Mouse (Mus musculus): Measurements from ENCODE around the gene Zfp951.
"Not testable (repeated sequence)": the region's sequence is repeated elsewhere in the genome, so short reads cannot be mapped to it uniquely, and the experiment has no call there.

Gene Zfp951

DNA sequence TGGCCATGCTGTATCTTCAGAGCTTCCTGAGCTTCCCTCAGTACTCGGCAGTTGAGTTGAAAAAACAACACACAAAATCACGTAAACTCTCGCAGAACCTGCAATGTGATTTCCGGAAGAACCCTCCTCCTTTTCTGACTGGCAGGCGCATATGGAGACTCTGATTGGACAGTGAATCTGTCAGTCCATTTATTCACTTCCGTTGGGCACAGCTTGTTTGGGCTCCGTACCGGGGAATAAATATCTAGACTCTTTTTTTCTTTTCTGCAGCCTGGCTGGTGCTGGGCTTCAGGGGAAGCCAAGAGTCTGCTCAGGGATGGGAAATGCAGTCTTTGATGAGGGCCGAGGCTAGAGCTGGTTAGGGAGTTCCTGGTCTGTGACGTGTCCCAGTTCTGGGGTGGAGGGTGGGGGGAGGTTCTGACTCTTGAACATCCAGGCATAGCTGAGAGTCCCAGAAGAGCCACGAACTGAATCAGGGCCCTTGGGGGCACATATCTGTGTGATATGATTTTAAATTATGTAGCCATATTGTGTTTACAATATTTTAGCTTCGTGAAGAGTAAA, at the start of gene Zfp951:
Zfp951 (minus strand) TSS at position 109 of the 564 bp plus-strand sequence.
- not testable (repeated sequence) for H3K27me3 ChIP-seq (ENCODE audit: control insufficient read depth, insufficient read depth, low read length, poor library complexity, severe bottlenecking); H3K36me3 ChIP-seq (ENCODE audit: control insufficient read depth, insufficient read depth, low read length, poor library complexity, severe bottlenecking)
- peak; percentile 80 for DNase-seq (ENCODE audit: low read depth, low spot score)

DNA sequence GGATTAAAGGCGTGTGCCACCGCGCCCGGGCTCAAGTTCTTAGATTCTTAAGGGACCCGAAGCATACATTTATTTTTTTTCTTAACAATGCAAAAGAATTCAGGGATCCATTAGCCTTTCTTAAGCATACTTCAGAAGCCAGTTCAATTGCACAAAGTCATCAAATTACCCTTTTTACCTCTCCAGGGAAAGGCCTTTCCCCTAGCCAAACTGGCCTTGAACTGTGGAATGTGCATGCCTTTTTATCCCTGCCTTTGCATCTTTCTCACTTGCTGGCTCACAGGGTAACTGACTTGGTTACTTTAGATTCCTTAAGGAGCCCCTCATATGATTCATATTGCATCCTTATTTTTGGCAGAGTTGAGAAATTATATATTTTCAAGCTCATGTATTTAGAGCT, 46.7 kb upstream of the Zfp951 start:
- not testable (repeated sequence) for H3K36me3 ChIP-seq (ENCODE audit: control insufficient read depth, insufficient read depth, low read length, poor library complexity, severe bottlenecking); DNase-seq (ENCODE audit: low read depth, low spot score); H3K27me3 ChIP-seq (ENCODE audit: control insufficient read depth, insufficient read depth, low read length, poor library complexity, severe bottlenecking)

DNA sequence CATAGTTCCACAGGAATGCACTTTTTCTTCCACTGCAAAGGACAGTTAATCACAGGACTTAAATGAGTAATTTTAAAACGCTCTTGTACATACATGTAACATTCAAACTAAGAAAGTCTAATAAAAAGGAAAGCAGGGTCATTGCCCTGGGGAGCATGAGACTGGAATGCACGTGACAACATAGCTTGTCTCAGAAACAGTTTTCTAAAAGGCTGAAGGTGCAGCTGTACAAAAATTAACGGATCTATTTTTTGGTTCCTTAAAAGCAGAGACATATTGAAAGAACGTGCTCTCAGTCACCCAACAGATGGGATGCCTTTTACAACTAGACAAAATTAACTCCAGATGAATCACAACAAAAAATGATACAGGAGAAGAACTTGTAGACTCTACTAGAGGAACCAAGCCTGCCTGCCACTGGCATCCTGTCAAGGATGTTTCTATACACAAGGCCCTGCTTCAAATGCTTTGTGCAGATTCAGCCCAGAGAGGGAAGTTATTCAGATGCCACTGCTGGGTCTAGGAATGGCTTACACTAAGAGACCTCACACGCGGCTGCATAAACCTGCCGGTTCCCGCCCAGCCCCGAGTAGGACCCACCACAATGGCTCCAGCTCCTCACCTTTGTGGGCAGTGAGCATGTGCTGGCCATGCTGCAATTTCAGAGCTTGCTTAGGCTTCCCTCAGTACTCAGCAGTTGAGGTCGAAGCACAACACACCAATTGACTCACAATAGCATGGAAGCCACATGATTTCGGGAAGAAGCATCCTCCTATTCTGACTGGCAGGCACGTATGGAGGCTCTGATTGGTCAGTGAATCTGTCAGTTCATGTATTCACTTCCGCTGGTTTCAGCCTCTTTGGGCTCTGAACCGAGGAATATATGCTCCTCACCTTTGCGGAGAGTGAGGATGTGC, 567 bp downstream of the Zfp951 start:
- not testable (repeated sequence) for H3K36me3 ChIP-seq (ENCODE audit: control insufficient read depth, insufficient read depth, low read length, poor library complexity, severe bottlenecking); H3K27me3 ChIP-seq (ENCODE audit: control insufficient read depth, insufficient read depth, low read length, poor library complexity, severe bottlenecking); DNase-seq (ENCODE audit: low read depth, low spot score)

DNA sequence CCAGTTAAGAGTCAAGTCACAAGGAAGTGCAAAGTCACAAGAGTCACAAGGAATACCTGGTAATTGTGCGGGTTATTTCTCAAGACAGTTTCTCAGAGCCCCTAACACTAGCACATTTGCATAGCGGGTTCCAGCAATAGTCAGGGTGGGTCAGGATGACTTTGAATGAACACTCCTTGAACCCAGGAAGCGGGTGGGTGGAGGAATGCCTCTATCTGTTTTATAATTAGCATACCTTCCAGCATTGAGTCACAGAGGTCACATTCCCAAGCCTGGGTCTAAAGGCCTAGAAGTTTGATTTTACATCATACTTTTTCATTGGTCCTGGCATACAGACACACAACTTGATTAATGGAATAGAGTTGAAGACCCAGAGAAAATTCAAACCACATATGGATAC, 5.3 kb downstream of the Zfp951 start:
- not testable (repeated sequence) for DNase-seq (ENCODE audit: low read depth, low spot score); H3K27me3 ChIP-seq (ENCODE audit: control insufficient read depth, insufficient read depth, low read length, poor library complexity, severe bottlenecking); H3K36me3 ChIP-seq (ENCODE audit: control insufficient read depth, insufficient read depth, low read length, poor library complexity, severe bottlenecking)

GRCm38 (mm10) chr5:104833330-104833729, 26.5 kb downstream of the Zfp951 start:
- no peak for DNase-seq (ENCODE audit: low read depth, low spot score)
- Histone ChIP-seq H3K36me3 (ENCODE audit: control insufficient read depth, insufficient read depth, low read length, poor library complexity, severe bottlenecking) (no peaks in the 10 kb centered on the region), H3K27me3 (ENCODE audit: control insufficient read depth, insufficient read depth, low read length, poor library complexity, severe bottlenecking) (no peaks in the 10 kb centered on the region)

- H3K36me3 ChIP-seq (ENCODE audit: control insufficient read depth, insufficient read depth, low read length, poor library complexity, severe bottlenecking) = no peaks in the 10 kb centered on the region
- no peak for DNase-seq (ENCODE audit: low read depth, low spot score)
- no peaks in the 10 kb centered on the region for H3K27me3 ChIP-seq (ENCODE audit: control insufficient read depth, insufficient read depth, low read length, poor library complexity, severe bottlenecking)
Measured at GRCm38 (mm10) chr5:104829611-104830010, 30.3 kb downstream of the Zfp951 start.

DNA sequence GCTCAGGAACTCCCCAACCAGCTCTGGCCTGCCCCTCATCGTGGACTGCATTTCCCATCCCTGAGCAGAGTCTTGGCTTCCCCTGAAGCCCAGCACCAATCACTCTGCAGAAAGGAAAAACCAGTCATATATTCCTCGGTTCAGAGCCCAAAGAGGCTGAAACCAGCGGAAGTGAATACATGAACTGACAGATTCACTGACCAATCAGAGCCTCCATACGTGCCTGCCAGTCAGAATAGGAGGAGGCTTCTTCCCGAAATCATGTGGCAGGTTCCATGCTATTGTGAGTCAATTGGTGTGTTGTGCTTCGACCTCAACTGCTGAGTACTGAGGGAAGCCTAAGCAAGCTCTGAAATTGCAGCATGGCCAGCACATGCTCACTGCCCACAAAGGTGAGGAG, 89.7 kb downstream of the Zfp951 start:
- not testable (repeated sequence) for DNase-seq (ENCODE audit: low read depth, low spot score); H3K27me3 ChIP-seq (ENCODE audit: control insufficient read depth, insufficient read depth, low read length, poor library complexity, severe bottlenecking); H3K36me3 ChIP-seq (ENCODE audit: control insufficient read depth, insufficient read depth, low read length, poor library complexity, severe bottlenecking)
